Mouse (Mus musculus) heart, postnatal 25 days (tissue): Measurements from ENCODE around the gene Tnrc6b. TPM values are rescaled to one million over a fixed set of nuclear protein-coding genes. Genes with fewer than 3 reads are reported as not detected.

Experiments used
- DNase-seq: peaks from one replicate; pipeline ENCODE4 v3.0.0; 2022; ENCODE audit warnings: low spot score
- intact Hi-C: fragments of 180-260 bp; cut with DNase I; formaldehyde crosslinking; loops from one replicate; pipeline ENCODE4 v1.15.1; 2025
- total RNA-seq, 2 experiments: library from RNA; stranded (reverse); gene quantifications; 2 replicates each; pipeline ENCODE4 v1.2.3; 2021

The Tnrc6b gene
- total RNA-seq, 2 experiments from 2014 or later = 48.4 to 53.0 TPM

GRCm38 (mm10) chr15:80936686-80937085 lies 225.6 kb downstream of the Tnrc6b start:
- no peak for DNase-seq
- intact Hi-C loops = no loop called here

- intact Hi-C loops = no loop called here
- no peak for DNase-seq
These were observed 227.5 kb downstream of the Tnrc6b start for GRCm38 (mm10) chr15:80938615-80939014.

- intact Hi-C loops = no loop called here
- DNase-seq = no peak
These were observed 228.3 kb downstream of the Tnrc6b start for GRCm38 (mm10) chr15:80939401-80939800.

GRCm38 (mm10) chr15:80941468-80942040 lies 230.4 kb downstream of the Tnrc6b start:
- DNase-seq = no peak
- intact Hi-C loops = no loop called here

GRCm38 (mm10) chr15:80945851-80946250 lies 234.7 kb downstream of the Tnrc6b start:
- DNase-seq = no peak
- intact Hi-C loops = loop anchor here (5.0 kb wide), 1 partner anchor 149 kb away; no protein-coding TSS in a partner anchor

- DNase-seq = peak; percentile 74
- intact Hi-C loops = loop anchor here (2.0 to 5.0 kb wide), 2 partner anchors 151 to 242 kb away; no protein-coding TSS in a partner anchor
These were observed 237.3 kb downstream of the Tnrc6b start, which contains the start of gene Adsl for GRCm38 (mm10) chr15:80948145-80949135. Adsl (plus strand) TSS chr15:80948490.

- no peak for DNase-seq
- intact Hi-C loops = loop anchor here (2.0 to 5.0 kb wide), 2 partner anchors 152 to 243 kb away; no protein-coding TSS in a partner anchor
These were observed 238.3 kb downstream of the Tnrc6b start for GRCm38 (mm10) chr15:80949431-80949830.

GRCm38 (mm10) chr15:80950055-80950454 lies 238.9 kb downstream of the Tnrc6b start:
- intact Hi-C loops = no loop called here
- DNase-seq = no peak

- intact Hi-C loops = no loop called here
- DNase-seq = no peak
These were observed 242.9 kb downstream of the Tnrc6b start for GRCm38 (mm10) chr15:80953971-80954370.

- intact Hi-C loops = no loop called here
These were observed 243.7 kb downstream of the Tnrc6b start for GRCm38 (mm10) chr15:80954861-80955260.

GRCm38 (mm10) chr15:80955836-80956438 lies 244.8 kb downstream of the Tnrc6b start:
- intact Hi-C loops = no loop called here
- DNase-seq = no peak

More at GRCm38 (mm10) chr15:80954861-80955260, 243.7 kb downstream of the Tnrc6b start:
- no peak for DNase-seq

- DNase-seq = no peak
- intact Hi-C loops = no loop called here
These were observed 258.3 kb downstream of the Tnrc6b start for GRCm38 (mm10) chr15:80969371-80969770.

GRCm38 (mm10) chr15:80974311-80974710 lies 263.2 kb downstream of the Tnrc6b start:
- DNase-seq = no peak
- intact Hi-C loops = no loop called here

- DNase-seq = no peak
- intact Hi-C loops = no loop called here
These were observed 264.6 kb downstream of the Tnrc6b start for GRCm38 (mm10) chr15:80975666-80976065.

GRCm38 (mm10) chr15:80977620-80978334 lies 266.7 kb downstream of the Tnrc6b start, which contains the start of gene Sgsm3:
Sgsm3 (plus strand) TSS chr15:80977765.
- intact Hi-C loops = no loop called here
- DNase-seq = peak; percentile 67

GRCm38 (mm10) chr15:80979611-80980010 lies 268.5 kb downstream of the Tnrc6b start:
- DNase-seq = no peak
- intact Hi-C loops = no loop called here

GRCm38 (mm10) chr15:80981176-80981575 lies 270.1 kb downstream of the Tnrc6b start:
- intact Hi-C loops = no loop called here
- DNase-seq = no peak

GRCm38 (mm10) chr15:80983264-80983663 lies 272.2 kb downstream of the Tnrc6b start:
- intact Hi-C loops = no loop called here

GRCm38 (mm10) chr15:80988331-80988730 lies 277.2 kb downstream of the Tnrc6b start:
- DNase-seq = no peak
- intact Hi-C loops = no loop called here

More at GRCm38 (mm10) chr15:80983264-80983663, 272.2 kb downstream of the Tnrc6b start:
- no peak for DNase-seq

GRCm38 (mm10) chr15:80989712-80990111 lies 278.6 kb downstream of the Tnrc6b start:
- no peak for DNase-seq
- intact Hi-C loops = no loop called here
